9 mouse cellular contexts compared by ENCODE assay signal in the genomic region with DNA sequence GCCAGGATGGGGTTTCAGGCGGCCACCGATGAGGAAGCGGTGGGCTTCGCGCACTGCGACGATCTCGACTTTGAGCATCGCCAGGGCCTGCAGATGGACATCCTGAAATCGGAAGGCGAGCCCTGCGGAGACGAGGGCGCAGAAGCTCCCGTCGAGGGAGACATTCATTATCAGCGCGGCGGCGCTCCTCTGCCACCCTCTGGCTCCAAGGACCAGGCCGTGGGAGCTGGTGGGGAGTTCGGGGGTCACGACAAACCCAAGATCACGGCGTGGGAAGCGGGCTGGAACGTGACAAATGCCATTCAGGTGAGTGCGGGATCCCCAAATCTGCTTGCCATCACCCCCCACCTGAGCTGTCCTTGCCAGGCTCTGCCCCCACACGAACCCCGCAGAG. TPM values are rescaled to one million over a fixed set of nuclear protein-coding genes. Genes with fewer than 3 reads are reported as not detected.
DNase-seq lines count a peak whose midpoint lies in the region; ATAC-seq and TF ChIP-seq lines count a peak whose summit lies in the region.
"Had no signal": no experiment of that assay in that cellular context is flagged by ENCODE, and none has a peak within 500 bp of the region (broad histone marks: within the 10 kb centered on the region; RNA-seq: fewer than 3 reads in every experiment).

No protein-coding gene starts in this region.

- H3K27ac ChIP-seq in lung, embryonic 14.5 days (ENCODE audit: low read depth) = no peak overlapping the region
- H3K27ac ChIP-seq in hindbrain, embryonic 13.5 days = peak overlapping the region; percentile 97
- H3K27ac ChIP-seq in neural tube, embryonic 13.5 days (replicated peaks) = peak overlapping the region; percentile 95

- H3K4me3 ChIP-seq in lung, embryonic 14.5 days (ENCODE audit: low read depth, low read length) = peak overlapping the region; percentile 14; the same call in 1 of the 2 replicates
- H3K4me3 ChIP-seq in lung, adult 2 months (replicated peaks; ENCODE audit: extremely low read depth, low read depth, low read length) = no peak overlapping the region
- peak overlapping the region; percentile 58 for H3K4me3 ChIP-seq in hindbrain, embryonic 13.5 days
- peak overlapping the region; percentile 50 for H3K4me3 ChIP-seq in neural tube, embryonic 13.5 days

- H3K9me3 ChIP-seq in lung, embryonic 14.5 days (ENCODE audit: low read depth, low read length) = no peaks in the 10 kb centered on the region
- no peaks in the 10 kb centered on the region for H3K9me3 ChIP-seq in hindbrain, embryonic 13.5 days
- no peaks in the 10 kb centered on the region for H3K9me3 ChIP-seq in neural tube, embryonic 13.5 days

- peak; percentile 14 for DNase-seq in embryo, embryonic 11 days
- DNase-seq in embryo, embryonic 10.5 days (ENCODE audit: low spot score) = no peak
- DNase-seq in lung, embryonic 14.5 days = no peak
- no peak for DNase-seq in lung, adult 2 months
- no peak for DNase-seq in right cerebral cortex, adult 2 months (ENCODE audit: low spot score in 2 of 2)
- DNase-seq in frontal cortex, adult 2 months (ENCODE audit: extremely low spot score in 1 of 2, low spot score in 1 of 2) = no peak

- no peak for ATAC-seq in lung, embryonic 14.5 days (ENCODE audit: insufficient read depth)
- no peak for ATAC-seq in hindbrain, embryonic 13.5 days (ENCODE audit: low FRiP score)
- ATAC-seq in neural tube, embryonic 13.5 days (ENCODE audit: low read depth) = no peak
- ATAC-seq: activated CD4-positive, CD25-positive, alpha-beta regulatory T cell, adult 4 months had no signal

- no peaks in the 10 kb centered on the region for H3K4me1 ChIP-seq in lung, embryonic 14.5 days (ENCODE audit: insufficient read depth)
- no peaks in the 10 kb centered on the region for H3K4me1 ChIP-seq in lung, adult 2 months (ENCODE audit: control insufficient read depth, insufficient read depth, low read length)
- peaks cover 40% of the 10 kb centered on the region for H3K4me1 ChIP-seq in hindbrain, embryonic 13.5 days (replicated peaks)
- H3K4me1 ChIP-seq in neural tube, embryonic 13.5 days (replicated peaks) = peaks cover 44% of the 10 kb centered on the region

- peak overlapping the region; percentile 41; the same call in 1 of the 2 replicates for H3K4me2 ChIP-seq in lung, embryonic 14.5 days
- H3K4me2 ChIP-seq in hindbrain, embryonic 13.5 days = peak overlapping the region; percentile 67
- peak overlapping the region; percentile 59 for H3K4me2 ChIP-seq in neural tube, embryonic 13.5 days

- TF ChIP-seq POLR2A in lung, adult 2 months (IDR thresholded peaks at IDR 0.05; ENCODE audit: borderline replicate concordance, extremely low read depth, low read depth, low read length) = no peak

- H3K27me3 ChIP-seq in lung, embryonic 14.5 days (ENCODE audit: insufficient read depth, low read length) = peaks cover 98% of the 10 kb centered on the region
- H3K27me3 ChIP-seq in hindbrain, embryonic 13.5 days = peaks cover 94% of the 10 kb centered on the region
- H3K27me3 ChIP-seq in neural tube, embryonic 13.5 days = peaks cover 97% of the 10 kb centered on the region

- WGBS in lung, embryonic 14.5 days = under 1% methylated on average over 29 of the region's 30 CpGs
- under 1% methylated on average over 30 of the region's 30 CpGs for WGBS in lung, adult 2 months
- WGBS in hindbrain, embryonic 13.5 days = under 1% methylated on average over 26 of the region's 30 CpGs
- under 1% methylated on average over 30 of the region's 30 CpGs for WGBS in neural tube, embryonic 13.5 days

- no peak overlapping the region for H3K9ac ChIP-seq in lung, embryonic 14.5 days
- peak overlapping the region; percentile 86 for H3K9ac ChIP-seq in hindbrain, embryonic 13.5 days
- peak overlapping the region; percentile 87 for H3K9ac ChIP-seq in neural tube, embryonic 13.5 days

- no peaks in the 10 kb centered on the region for H3K36me3 ChIP-seq in lung, embryonic 14.5 days (ENCODE audit: insufficient read depth)
- peaks cover 4% of the 10 kb centered on the region; the same call in 1 of the 2 replicates for H3K36me3 ChIP-seq in hindbrain, embryonic 13.5 days
- H3K36me3 ChIP-seq in neural tube, embryonic 13.5 days = no peaks in the 10 kb centered on the region

- no peak for TF ChIP-seq CTCF in lung, embryonic 14.5 days (IDR thresholded peaks at IDR 0.05; ENCODE audit: low read depth)
- no peak for TF ChIP-seq CTCF in lung, adult 2 months (IDR thresholded peaks at IDR 0.05; ENCODE audit: insufficient read depth, low read length)

RNA-seq across cellular contexts. Expression of a gene that starts 0.8 kb away (rescaled TPM):
- polyA plus RNA-seq in lung, embryonic 14.5 days (2014; fragmentation: Nextera tagmentation; extraction: Ambion mirVana) = not detected in 2 replicates
- polyA plus RNA-seq in lung, adult 2 months (2012; rRNA removed) = not detected in 2 replicates
- polyA plus RNA-seq in hindbrain, embryonic 13.5 days (2015; fragmentation: Nextera tagmentation; extraction: Ambion mirVana) = 6.6 and 8.1 TPM in 2 replicates
- polyA plus RNA-seq in neural tube, embryonic 13.5 days (2015; fragmentation: Nextera tagmentation; extraction: Ambion mirVana) = 6.2 and 7.4 TPM in 2 replicates
- 157 and 175 TPM in 2 replicates for polyA plus RNA-seq in frontal cortex, adult 2 months (2012; rRNA removed)
- polyA plus RNA-seq: activated CD4-positive, CD25-positive, alpha-beta regulatory T cell, adult 4 months had no signal

RNA-seq across cellular contexts. Expression of a gene that starts 13.4 kb away (rescaled TPM):
- polyA plus RNA-seq in lung, embryonic 14.5 days (2014; fragmentation: Nextera tagmentation; extraction: Ambion mirVana) = 12.5 and 15.5 TPM in 2 replicates
- polyA plus RNA-seq in lung, adult 2 months (2012; rRNA removed) = 8.1 and 9.0 TPM in 2 replicates
- polyA plus RNA-seq in hindbrain, embryonic 13.5 days (2015; fragmentation: Nextera tagmentation; extraction: Ambion mirVana) = 12.4 and 12.6 TPM in 2 replicates
- polyA plus RNA-seq in neural tube, embryonic 13.5 days (2015; fragmentation: Nextera tagmentation; extraction: Ambion mirVana) = 10.5 and 11.1 TPM in 2 replicates
- polyA plus RNA-seq in frontal cortex, adult 2 months (2012; rRNA removed) = 10.0 and 10.9 TPM in 2 replicates

RNA-seq across cellular contexts. Expression of a gene that starts 53.9 kb away (rescaled TPM):
- 16.3 and 17.6 TPM in 2 replicates for polyA plus RNA-seq in lung, embryonic 14.5 days (2014; fragmentation: Nextera tagmentation; extraction: Ambion mirVana)
- polyA plus RNA-seq in lung, adult 2 months (2012; rRNA removed) = 31.6 and 43.5 TPM in 2 replicates
- 8.0 and 8.5 TPM in 2 replicates for polyA plus RNA-seq in hindbrain, embryonic 13.5 days (2015; fragmentation: Nextera tagmentation; extraction: Ambion mirVana)
- 9.8 and 9.9 TPM in 2 replicates for polyA plus RNA-seq in neural tube, embryonic 13.5 days (2015; fragmentation: Nextera tagmentation; extraction: Ambion mirVana)
- polyA plus RNA-seq in frontal cortex, adult 2 months (2012; rRNA removed) = 38.4 and 43.2 TPM in 2 replicates

Comparison
In these comparisons a context has a peak if more than half of its experiments do, and no peak if none do; other contexts are left out.
1. RNA of a gene that starts 0.8 kb away (polyA plus RNA-seq): 157 to 175 TPM in frontal cortex, adult 2 months; 6.6 to 8.1 TPM in hindbrain, embryonic 13.5 days, 6.2 to 7.4 TPM in neural tube, embryonic 13.5 days, not detected in lung, adult 2 months and not detected in lung, embryonic 14.5 days; every median in the first group is over 10 times any median in the second.
2. Peak in every context shown above with its lines, with median percentiles within 50 percentile points of each other: H3K4me2 ChIP-seq.